Mouse (Mus musculus) erythroblast, embryonic 14.5 days (primary cell): Measurements from ENCODE around the gene Astn1. TPM values are rescaled to one million over a fixed set of nuclear protein-coding genes. Genes with fewer than 3 reads are reported as not detected.

Experiments used
- H3K27me3 ChIP-seq: 2 replicates; pipeline ENCODE4 v1.6.1; 2012; ENCODE audit warnings: inconsistent platforms; ENCODE audit not compliant: control insufficient read depth
- H3K36me3 ChIP-seq: 2 replicates; pipeline ENCODE4 v1.6.1; 2012; ENCODE audit warnings: mild to moderate bottlenecking, inconsistent platforms; ENCODE audit not compliant: control insufficient read depth
- H3K4me1 ChIP-seq: 2 replicates; pipeline ENCODE4 v1.6.1; 2012; ENCODE audit warnings: inconsistent platforms; ENCODE audit not compliant: control insufficient read depth
- H3K4me3 ChIP-seq: replicated peaks from 2 replicates; pipeline ENCODE3; 2012; ENCODE audit warnings: moderate library complexity, mild to moderate bottlenecking, inconsistent platforms
- H3K9me3 ChIP-seq: 2 replicates; pipeline ENCODE4 v1.6.1; 2012; ENCODE audit warnings: low read length, inconsistent platforms, mixed read lengths; ENCODE audit not compliant: control insufficient read depth
- GATA1 ChIP-seq: IDR thresholded peaks from 2 replicates; pipeline ENCODE4 v1.6.1; 2012; ENCODE audit warnings: low read length, inconsistent platforms, mixed read lengths
- TAL1 ChIP-seq: IDR thresholded peaks from 3 replicates; pipeline ENCODE4 v1.6.1; 2012; ENCODE audit warnings: low read length, inconsistent platforms, mixed read lengths
- polyA plus RNA-seq: library from polyadenylated mRNA; stranded (reverse); fragments of >175 nt; gene quantifications from 2 replicates; pipeline ENCODE4 v1.2.3, GENCODE M21; 2012

Gene Astn1
- polyA plus RNA-seq, 1 experiment: under 0.01 TPM

DNA sequence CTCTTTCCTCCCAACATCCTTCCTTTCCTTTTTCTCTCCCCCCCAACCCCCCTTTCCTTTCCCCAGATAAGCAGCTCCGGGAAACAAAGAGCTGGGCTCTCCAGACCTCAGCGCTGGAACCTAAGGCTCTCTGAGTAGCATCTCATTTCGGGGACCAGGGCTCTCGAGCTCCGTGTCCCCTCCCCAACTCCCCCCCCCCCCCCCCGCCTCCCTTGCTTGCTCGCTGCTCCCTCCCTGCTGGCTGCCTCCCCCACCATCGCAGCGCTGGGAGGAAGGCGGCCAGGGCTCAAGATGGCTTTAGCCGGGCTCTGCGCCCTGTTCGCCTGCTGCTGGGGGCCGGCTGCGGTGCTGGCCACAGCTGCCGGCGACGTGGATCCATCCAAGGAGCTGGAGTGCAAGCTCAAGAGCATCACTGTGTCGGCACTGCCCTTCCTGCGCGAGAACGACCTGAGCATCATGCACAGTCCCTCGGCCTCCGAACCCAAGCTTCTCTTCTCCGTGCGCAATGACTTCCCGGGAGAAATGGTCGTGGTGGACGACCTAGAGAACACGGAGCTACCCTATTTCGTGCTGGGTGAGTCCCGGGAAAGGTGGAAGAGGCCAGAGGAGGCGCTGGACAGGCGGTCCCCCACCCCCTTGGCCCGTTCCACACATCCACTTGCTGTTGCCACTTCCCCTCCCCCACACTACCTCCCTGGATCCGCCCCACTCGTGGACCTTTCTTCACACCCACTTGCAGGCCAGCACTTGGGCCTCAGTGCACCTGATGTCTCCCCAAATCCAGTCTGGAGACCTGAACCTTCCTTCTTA lies 424 bp downstream of the Astn1 start:
- Histone ChIP-seq H3K4me1 (no peaks in the 10 kb centered on the region), H3K9me3 (no peaks in the 10 kb centered on the region; the same call in 1 of the 2 replicates), H3K27me3 (peaks cover 5% of the 10 kb centered on the region), H3K36me3 (no peaks in the 10 kb centered on the region), H3K4me3 (no peak overlapping the region)
- TF ChIP-seq TAL1 (no peak), GATA1 (no peak)

DNA sequence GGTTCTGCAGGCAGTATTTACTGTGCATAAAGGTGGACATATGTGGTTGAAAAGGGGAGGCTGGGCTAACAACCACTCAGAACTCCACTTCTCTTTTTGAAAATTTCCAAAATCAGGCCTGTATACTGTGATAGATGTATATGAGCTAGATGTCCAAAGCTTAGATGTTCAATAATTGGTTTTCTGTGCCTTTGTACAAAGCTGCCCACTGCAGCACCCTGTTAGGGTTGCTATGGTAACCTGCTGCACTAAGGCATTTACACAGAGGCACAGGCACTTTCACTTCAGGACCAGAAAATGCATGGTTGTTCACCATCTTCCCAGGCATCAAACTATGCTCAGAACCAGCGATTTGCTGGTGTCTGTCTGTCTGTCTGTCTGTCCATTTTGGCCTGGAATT lies 2.4 kb downstream of the Astn1 start:
- no peaks in the 10 kb centered on the region for H3K4me1 ChIP-seq
- TF ChIP-seq GATA1 (no peak), TAL1 (no peak)
- no peaks in the 10 kb centered on the region; the same call in 1 of the 2 replicates for H3K9me3 ChIP-seq
- H3K4me3 ChIP-seq: no peak overlapping the region
- H3K27me3 ChIP-seq: peaks cover 5% of the 10 kb centered on the region
- no peaks in the 10 kb centered on the region for H3K36me3 ChIP-seq

DNA sequence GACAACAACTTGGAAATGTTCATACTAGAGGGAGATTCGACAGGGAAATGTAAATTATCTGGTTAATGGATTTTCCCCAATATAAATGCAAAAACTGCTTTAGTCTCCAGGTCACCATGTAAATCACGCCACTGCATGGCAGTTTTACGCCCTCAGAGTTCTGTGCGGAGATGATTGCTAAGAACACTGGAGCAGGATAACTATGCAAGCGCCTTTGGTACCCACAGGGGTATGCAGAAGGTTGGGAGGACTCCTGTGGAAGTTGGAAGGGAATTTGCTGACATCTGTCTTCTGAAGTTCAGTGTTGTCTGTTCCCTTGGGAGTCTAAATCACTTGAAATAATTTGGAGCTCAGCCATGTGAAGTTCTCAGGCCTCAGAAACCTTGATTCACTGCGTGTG lies 20.2 kb downstream of the Astn1 start:
- no peak for TF ChIP-seq TAL1
- TF ChIP-seq GATA1: no peak
- Histone ChIP-seq H3K9me3 (no peaks in the 10 kb centered on the region), H3K36me3 (no peaks in the 10 kb centered on the region), H3K4me1 (no peaks in the 10 kb centered on the region), H3K4me3 (no peak overlapping the region), H3K27me3 (no peaks in the 10 kb centered on the region)

DNA sequence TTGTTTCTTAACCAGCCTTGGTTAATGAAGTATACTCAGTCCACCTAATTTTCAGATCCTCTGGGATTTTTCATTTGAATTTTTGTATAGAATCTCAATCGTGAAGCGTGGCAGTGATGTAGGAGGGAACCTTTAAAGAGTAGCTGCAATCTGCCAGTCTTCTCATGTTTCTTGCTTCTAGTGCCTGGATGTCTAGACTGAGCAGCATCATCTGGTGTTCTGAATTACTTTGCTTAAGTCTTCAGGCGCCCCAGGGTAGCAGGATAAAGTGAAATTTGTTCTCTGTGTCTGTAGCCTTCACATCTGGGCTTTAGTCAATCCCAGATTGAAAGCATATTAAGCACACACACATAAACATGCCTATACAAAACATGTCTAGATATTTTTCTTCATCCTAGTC lies 21.1 kb downstream of the Astn1 start:
- TF ChIP-seq TAL1 (no peak), GATA1 (no peak)
- H3K9me3 ChIP-seq: peaks cover 2% of the 10 kb centered on the region; the same call in 1 of the 2 replicates

DNA sequence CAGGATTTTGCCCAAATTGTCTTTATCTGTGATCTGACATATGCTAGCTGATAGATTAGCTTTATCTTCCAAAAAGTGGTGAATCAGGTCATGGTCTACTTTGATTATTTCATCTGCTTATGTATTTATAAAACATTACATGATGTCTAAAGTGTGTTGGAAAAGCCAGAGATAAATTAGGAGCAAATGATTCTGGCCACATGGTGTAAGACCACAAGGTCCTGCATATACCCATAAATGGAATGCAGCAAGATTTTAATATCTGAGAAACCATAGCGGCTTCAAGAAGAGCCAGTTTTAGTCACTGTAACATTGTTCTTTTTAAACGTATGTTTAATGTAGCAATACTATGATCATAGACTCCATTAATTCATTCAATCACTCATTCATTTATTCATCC lies 23.2 kb downstream of the Astn1 start:
- H3K9me3 ChIP-seq: peaks cover 6% of the 10 kb centered on the region; the same call in 1 of the 2 replicates
- TF ChIP-seq GATA1: no peak
- no peak for TF ChIP-seq TAL1
- H3K36me3 ChIP-seq: no peaks in the 10 kb centered on the region

More for the DNA sequence above, 21.1 kb downstream of the Astn1 start:
- Histone ChIP-seq H3K27me3 (no peaks in the 10 kb centered on the region), H3K4me3 (no peak overlapping the region), H3K36me3 (no peaks in the 10 kb centered on the region), H3K4me1 (no peaks in the 10 kb centered on the region)

DNA sequence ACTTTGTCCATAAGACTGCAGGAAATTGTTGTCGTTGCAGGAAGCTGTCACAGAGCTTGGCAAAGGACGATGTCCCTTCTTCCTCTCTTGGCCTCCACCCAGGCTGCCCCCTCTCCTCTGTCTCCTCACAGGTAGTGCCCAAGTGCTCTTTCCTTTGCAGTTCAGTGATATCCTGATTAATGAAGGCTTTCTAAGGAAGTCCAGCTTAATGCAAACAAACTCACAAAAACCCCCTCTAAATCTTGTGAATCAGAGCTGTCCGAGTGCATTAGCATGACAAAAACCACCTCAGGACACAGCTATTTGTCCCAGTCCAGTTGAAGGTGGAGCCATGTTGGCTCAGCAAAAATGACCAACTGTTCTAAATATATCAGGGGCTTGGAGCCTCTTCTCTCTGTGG lies 24.7 kb downstream of the Astn1 start:
- Histone ChIP-seq H3K9me3 (peaks cover 6% of the 10 kb centered on the region; the same call in 1 of the 2 replicates), H3K4me1 (no peaks in the 10 kb centered on the region), H3K36me3 (no peaks in the 10 kb centered on the region), H3K4me3 (no peak overlapping the region), H3K27me3 (no peaks in the 10 kb centered on the region)
- TF ChIP-seq GATA1: no peak
- no peak for TF ChIP-seq TAL1

More for the DNA sequence above, 23.2 kb downstream of the Astn1 start:
- no peak overlapping the region for H3K4me3 ChIP-seq
- no peaks in the 10 kb centered on the region for H3K27me3 ChIP-seq
- H3K4me1 ChIP-seq: no peaks in the 10 kb centered on the region

DNA sequence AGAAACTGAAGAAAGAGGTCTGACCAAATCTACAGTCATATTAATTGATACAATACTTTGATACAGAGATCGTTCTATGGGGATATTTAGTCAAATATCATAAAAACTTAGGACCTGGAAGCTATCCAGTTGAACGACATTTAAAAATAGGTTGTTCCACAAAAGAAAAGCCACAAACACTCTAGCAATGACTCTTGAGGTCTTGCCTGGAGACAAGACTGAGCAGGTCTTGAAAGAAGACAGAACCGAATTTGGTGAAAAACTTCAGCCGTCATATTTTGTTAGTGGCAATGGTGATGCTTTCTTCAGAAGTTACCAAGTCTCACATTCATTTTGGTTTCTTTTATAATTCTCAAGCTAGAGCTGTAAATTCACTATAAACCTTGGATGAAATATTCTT lies 26.9 kb downstream of the Astn1 start:
- Histone ChIP-seq H3K4me1 (no peaks in the 10 kb centered on the region), H3K9me3 (peaks cover 8% of the 10 kb centered on the region; the same call in 1 of the 2 replicates), H3K36me3 (no peaks in the 10 kb centered on the region), H3K4me3 (no peak overlapping the region), H3K27me3 (no peaks in the 10 kb centered on the region)
- no peak for TF ChIP-seq TAL1
- no peak for TF ChIP-seq GATA1

DNA sequence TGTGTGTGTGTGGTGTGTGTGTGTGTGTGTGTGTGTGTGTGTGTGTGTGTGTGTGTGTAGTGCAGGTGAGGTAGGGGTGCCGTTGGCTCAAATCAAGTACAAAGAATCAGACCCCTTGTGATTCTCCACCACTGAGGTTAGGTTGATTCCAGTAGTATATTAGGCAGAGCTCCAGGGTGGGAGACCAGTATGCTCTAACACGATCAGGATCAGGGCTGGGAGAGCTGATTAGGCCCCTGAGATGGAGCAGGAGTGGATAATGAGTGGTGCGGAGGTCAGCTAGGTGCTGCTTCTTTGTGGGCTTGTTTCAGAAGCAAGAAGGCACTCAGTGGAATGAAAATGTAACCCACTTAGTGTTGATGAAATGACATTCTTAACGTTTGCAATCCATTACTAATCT lies 28.6 kb downstream of the Astn1 start:
- Histone ChIP-seq H3K4me3 (no peak overlapping the region), H3K27me3 (no peaks in the 10 kb centered on the region), H3K36me3 (no peaks in the 10 kb centered on the region), H3K9me3 (peaks cover 8% of the 10 kb centered on the region; the same call in 1 of the 2 replicates), H3K4me1 (no peaks in the 10 kb centered on the region)
- TF ChIP-seq GATA1: no peak
- TF ChIP-seq TAL1: no peak

DNA sequence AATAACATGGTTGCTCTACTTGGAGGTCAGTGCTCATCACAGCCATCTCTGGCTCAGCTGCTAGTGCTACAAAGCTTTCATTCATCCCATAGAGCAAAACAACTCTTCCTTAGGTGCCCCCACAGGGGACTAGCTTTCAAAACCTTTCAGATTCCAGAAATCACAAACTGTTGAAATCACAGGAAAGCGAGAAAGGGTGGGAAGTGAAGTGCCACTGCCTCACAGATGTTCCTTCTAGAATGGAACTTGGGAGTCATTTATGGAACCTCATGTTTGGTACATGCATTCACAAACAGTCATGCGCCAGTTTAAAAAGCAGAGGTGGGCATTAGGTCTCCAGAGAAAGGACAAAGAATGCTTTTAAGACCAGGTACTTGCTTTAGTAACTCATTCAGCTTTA lies 35.0 kb downstream of the Astn1 start:
- Histone ChIP-seq H3K4me3 (no peak overlapping the region), H3K9me3 (peaks cover 8% of the 10 kb centered on the region), H3K4me1 (no peaks in the 10 kb centered on the region), H3K36me3 (no peaks in the 10 kb centered on the region), H3K27me3 (no peaks in the 10 kb centered on the region)
- TF ChIP-seq TAL1: no peak
- no peak for TF ChIP-seq GATA1

DNA sequence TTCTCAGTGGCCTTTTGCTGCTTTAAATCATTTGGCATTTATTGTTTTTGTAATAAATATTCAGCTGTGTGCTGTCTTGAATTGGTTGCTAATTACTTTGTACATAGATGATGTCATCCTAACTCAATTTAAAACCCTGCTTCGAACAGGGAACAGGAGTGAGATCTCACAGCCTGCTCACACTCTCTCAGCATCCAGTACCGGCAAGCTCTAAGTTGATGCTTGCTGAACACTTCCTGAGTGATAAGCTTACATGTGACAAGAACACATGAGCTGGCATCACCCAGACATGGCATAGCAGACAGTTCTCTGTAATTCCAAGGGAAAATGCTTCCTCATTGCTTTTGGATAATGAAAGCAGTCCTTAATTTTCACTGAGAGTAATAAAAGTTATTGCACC lies 38.8 kb downstream of the Astn1 start:
- Histone ChIP-seq H3K36me3 (no peaks in the 10 kb centered on the region), H3K4me3 (no peak overlapping the region), H3K9me3 (peaks cover 22% of the 10 kb centered on the region), H3K27me3 (no peaks in the 10 kb centered on the region), H3K4me1 (no peaks in the 10 kb centered on the region)
- TF ChIP-seq GATA1 (no peak), TAL1 (no peak)
